Mouse (Mus musculus) stomach, embryonic 14.5 days (tissue): ENCODE results near the gene Mon1a. TPM values are rescaled to one million over a fixed set of nuclear protein-coding genes. Genes with fewer than 3 reads are reported as not detected.

Experiments
- ATAC-seq: fragments of 200-750 bp; cut with Nextera tagmentation; 2 replicates; pipeline ENCODE4 v1.8.0; 2017; ENCODE audit warnings: low read depth, moderate TSS enrichment; ENCODE audit not compliant: insufficient number of reproducible peaks, insufficient read depth, low FRiP score
- H3K27ac ChIP-seq: fragments of 300-500 bp; sonication (generic); 2 replicates; pipeline ENCODE4 v1.5.1; 2014; ENCODE audit warnings: mild to moderate bottlenecking, low read length, moderate library complexity, mixed read lengths
- H3K27me3 ChIP-seq: fragments of 300-500 bp; sonication (generic); 2 replicates; pipeline ENCODE4 v1.6.1; 2014; ENCODE audit warnings: low read length, control low read depth, mixed read lengths; ENCODE audit not compliant: control insufficient read depth, insufficient read depth
- H3K36me3 ChIP-seq: fragments of 300-500 bp; sonication (generic); 2 replicates; pipeline ENCODE4 v1.6.1; 2014; ENCODE audit warnings: mild to moderate bottlenecking, control low read depth, low read length, moderate library complexity, mixed read lengths; ENCODE audit not compliant: control insufficient read depth, insufficient read depth
- H3K4me1 ChIP-seq: fragments of 300-500 bp; sonication (generic); 2 replicates; pipeline ENCODE4 v1.6.1; 2014; ENCODE audit warnings: low read length, control low read depth, mixed read lengths; ENCODE audit not compliant: control insufficient read depth, insufficient read depth
- H3K4me2 ChIP-seq: fragments of 300-500 bp; sonication (generic); replicated peaks from 2 replicates; pipeline ENCODE4 v1.6.1; 2014; ENCODE audit warnings: low read depth, low read length, control low read depth
- H3K4me3 ChIP-seq: fragments of 300-500 bp; sonication (generic); 2 replicates; pipeline ENCODE4 v1.5.1; 2014; ENCODE audit warnings: low read depth, low read length, control low read depth
- H3K9ac ChIP-seq: fragments of 300-500 bp; sonication (generic); replicated peaks from 2 replicates; pipeline ENCODE4 v1.6.1; 2014; ENCODE audit warnings: low read depth, mild to moderate bottlenecking, control low read depth, low read length, moderate library complexity, mixed read lengths
- H3K9me3 ChIP-seq: fragments of 300-500 bp; sonication (generic); 2 replicates; pipeline ENCODE4 v1.6.1; 2016; ENCODE audit warnings: low read depth, low read length, control low read depth; ENCODE audit not compliant: control insufficient read depth
- WGBS: fragments of 180-500 bp; shearing (Covaris S2); extraction: QIAGEN DNeasy Blood & Tissue Kit; methylation state at CpG from one replicate; pipeline ENCODE4 v1.1.7; 2014; 5-methylcytosine and 5-hydroxymethylcytosine counted together
- polyA plus RNA-seq: library from polyadenylated mRNA; unstranded; fragments of >200 nt; fragmentation: Nextera tagmentation; extraction: Ambion mirVana; gene quantifications from 2 replicates; pipeline ENCODE4 v1.2.1, GENCODE M21; 2014

Gene Mon1a
- polyA plus RNA-seq: 15.2 and 20.7 TPM in 2 replicates

DNA sequence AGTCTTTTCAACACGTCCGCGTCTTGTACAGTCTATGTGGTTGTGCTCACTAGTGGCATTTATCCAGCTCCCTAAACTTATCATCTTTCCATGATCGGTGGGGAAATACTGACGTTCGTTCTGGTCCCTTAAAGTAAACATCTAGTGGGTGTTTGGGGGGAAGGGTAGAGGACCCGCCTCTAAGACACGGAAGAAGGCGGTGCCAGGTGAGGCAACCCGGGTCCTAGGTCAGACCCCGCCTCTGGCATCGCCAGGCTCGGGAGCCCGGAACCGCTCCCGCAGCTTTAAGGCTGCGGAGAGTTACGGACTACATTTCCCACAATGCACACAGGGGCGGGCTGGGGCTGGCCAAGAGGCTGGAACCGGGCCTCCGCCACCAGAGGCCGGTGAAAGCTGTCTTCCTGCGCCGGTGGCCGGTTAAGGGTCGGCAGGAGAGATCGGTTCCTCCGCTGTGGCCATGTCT lies at the start of gene Mon1a:
TSS of gene Mon1a (plus strand) at position 348 of the 463 bp plus-strand sequence.
- H3K27me3 ChIP-seq: no peaks in the 10 kb centered on the region
- peak within 1 kb of the TSS; percentile 57 for H3K9ac ChIP-seq
- no peaks in the 10 kb centered on the region for H3K9me3 ChIP-seq
- peak within 1 kb of the TSS; percentile 76 for H3K4me3 ChIP-seq
- H3K36me3 ChIP-seq: no peaks in the 10 kb centered on the region
- peak within 1 kb of the TSS; percentile 74 for H3K4me2 ChIP-seq
- peak within 1 kb of the TSS; percentile 56; the same call in 1 of the 2 replicates for H3K27ac ChIP-seq
- WGBS: under 1% methylated on average over 28 of the region's 28 CpGs
- H3K4me1 ChIP-seq: no peaks in the 10 kb centered on the region
- peak; percentile 94 for ATAC-seq

- no peak overlapping the region for H3K4me2 ChIP-seq
- H3K27ac ChIP-seq: no peak overlapping the region
- H3K27me3 ChIP-seq: no peaks in the 10 kb centered on the region
- ATAC-seq: no peak
- H3K9ac ChIP-seq: no peak overlapping the region
- H3K4me3 ChIP-seq: no peak overlapping the region
- peaks cover 7% of the 10 kb centered on the region; the same call in 1 of the 2 replicates for H3K36me3 ChIP-seq
- WGBS: 97% methylated on average over 1 of the region's 1 CpGs
- no peaks in the 10 kb centered on the region for H3K4me1 ChIP-seq
- no peaks in the 10 kb centered on the region for H3K9me3 ChIP-seq
These were observed 49.1 kb upstream of the Mon1a start for GRCm38 (mm10) chr9:107838869-107839268.

GRCm38 (mm10) chr9:107842709-107843108 lies 45.2 kb upstream of the Mon1a start:
- WGBS: 93% methylated on average over 2 of the region's 2 CpGs

DNA sequence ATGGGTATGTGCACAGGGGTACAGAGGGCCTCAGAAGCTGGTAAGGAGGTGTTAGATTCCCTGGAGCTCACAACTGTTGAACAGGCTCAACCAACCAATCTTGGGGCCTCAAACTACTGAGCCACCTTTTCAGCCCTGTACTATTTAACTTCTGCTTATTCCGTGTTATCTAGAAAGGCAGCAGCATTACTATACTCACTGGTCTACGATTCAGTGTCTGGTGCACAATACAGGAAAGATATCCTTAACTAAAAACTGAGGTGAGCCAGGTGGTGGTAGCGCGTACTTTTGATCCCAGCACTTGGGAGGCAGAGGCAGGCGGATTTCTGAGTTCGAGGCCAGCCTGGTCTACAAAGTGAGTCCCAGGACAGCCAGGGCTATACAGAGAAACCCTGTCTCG lies 39.0 kb upstream of the Mon1a start:
- Histone ChIP-seq H3K36me3 (peaks cover 18% of the 10 kb centered on the region), H3K9me3 (no peaks in the 10 kb centered on the region), H3K4me1 (no peaks in the 10 kb centered on the region), H3K27me3 (no peaks in the 10 kb centered on the region), H3K27ac (no peak overlapping the region), H3K4me2 (no peak overlapping the region), H3K4me3 (no peak overlapping the region), H3K9ac (no peak overlapping the region)
- 95% methylated on average over 7 of the region's 7 CpGs for WGBS
- ATAC-seq: no peak

More at GRCm38 (mm10) chr9:107842709-107843108, 45.2 kb upstream of the Mon1a start:
- Histone ChIP-seq H3K9ac (no peak overlapping the region), H3K9me3 (no peaks in the 10 kb centered on the region), H3K27ac (no peak overlapping the region), H3K4me1 (no peaks in the 10 kb centered on the region), H3K4me2 (no peak overlapping the region), H3K4me3 (no peak overlapping the region), H3K27me3 (no peaks in the 10 kb centered on the region), H3K36me3 (peaks cover 14% of the 10 kb centered on the region; the same call in 1 of the 2 replicates)
- ATAC-seq: no peak

- Histone ChIP-seq H3K27ac (no peak overlapping the region), H3K4me3 (no peak overlapping the region), H3K4me2 (no peak overlapping the region), H3K27me3 (no peaks in the 10 kb centered on the region), H3K4me1 (no peaks in the 10 kb centered on the region), H3K9ac (no peak overlapping the region), H3K9me3 (no peaks in the 10 kb centered on the region), H3K36me3 (peaks cover 12% of the 10 kb centered on the region)
- WGBS: 95% methylated on average over 3 of the region's 3 CpGs
- no peak for ATAC-seq
These were observed 29.6 kb upstream of the Mon1a start for GRCm38 (mm10) chr9:107858343-107858742.

DNA sequence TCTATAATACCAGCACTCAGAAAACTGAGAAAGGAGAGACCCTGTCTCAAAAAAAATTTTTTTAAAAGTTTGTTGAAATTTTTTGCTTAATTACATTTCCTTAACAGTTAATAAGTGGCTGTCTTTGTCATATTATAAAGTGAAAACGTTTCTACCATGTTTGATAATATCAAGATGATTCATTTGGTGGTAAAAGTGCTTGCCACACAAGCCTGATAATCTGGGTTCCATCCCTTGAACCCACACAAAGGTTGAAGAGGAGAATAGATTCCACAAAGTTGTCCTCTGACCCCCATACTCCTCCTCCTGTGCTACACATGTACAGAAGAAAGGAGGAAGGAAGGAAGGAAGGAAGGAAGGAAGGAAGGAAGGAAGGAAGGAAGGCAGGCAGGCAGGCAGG lies 23.5 kb upstream of the Mon1a start:
- Histone ChIP-seq H3K4me1 (no peaks in the 10 kb centered on the region), H3K4me2 (no peak overlapping the region), H3K36me3 (peaks cover 3% of the 10 kb centered on the region; the same call in 1 of the 2 replicates), H3K9me3 (no peaks in the 10 kb centered on the region), H3K9ac (no peak overlapping the region), H3K27ac (no peak overlapping the region), H3K4me3 (no peak overlapping the region), H3K27me3 (no peaks in the 10 kb centered on the region)
- 68% methylated on average over 1 of the region's 1 CpGs for WGBS
- no peak for ATAC-seq

- Histone ChIP-seq H3K4me2 (no peak overlapping the region), H3K27ac (no peak overlapping the region), H3K9me3 (no peaks in the 10 kb centered on the region), H3K4me3 (no peak overlapping the region), H3K27me3 (no peaks in the 10 kb centered on the region), H3K9ac (no peak overlapping the region), H3K36me3 (peaks cover 2% of the 10 kb centered on the region; the same call in 1 of the 2 replicates), H3K4me1 (peaks cover under 1% of the 10 kb centered on the region; the same call in 1 of the 2 replicates)
- WGBS: 98% methylated on average over 2 of the region's 2 CpGs
- no peak for ATAC-seq
These were observed 21.9 kb upstream of the Mon1a start for GRCm38 (mm10) chr9:107866081-107866480.

- peak overlapping the region; percentile 86 for H3K27ac ChIP-seq
- ATAC-seq: peak; percentile 100
- H3K4me2 ChIP-seq: peak overlapping the region; percentile 52
- H3K4me3 ChIP-seq: peak overlapping the region; percentile 87
- 0 out of 2 replicates have a peak, but pooled peaks cover 2% of the 10 kb centered on the region for H3K36me3 ChIP-seq
- peaks cover 5% of the 10 kb centered on the region; the same call in 1 of the 2 replicates for H3K4me1 ChIP-seq
- no peaks in the 10 kb centered on the region for H3K27me3 ChIP-seq
- no peaks in the 10 kb centered on the region for H3K9me3 ChIP-seq
- peak overlapping the region; percentile 83 for H3K9ac ChIP-seq
- under 1% methylated on average over 79 of the region's 80 CpGs for WGBS
These were observed 15.4 kb upstream of the Mon1a start for GRCm38 (mm10) chr9:107872350-107873098.
